Mouse (Mus musculus) fat pad, adult 2 months (tissue): ENCODE measurements at regions not wholly inside any gene's neighbourhood (a gene's known extent, or its start where the extent isn't known, plus 50 kb on each side); places are given as distances from the start of the nearest gene placed in this dataset.

Experiments
- DNase-seq: peaks from one replicate; pipeline ENCODE4 v3.0.0-alpha.2; 2011; ENCODE audit warnings: low read depth, low spot score; ENCODE audit errors: extremely low read depth

DNA sequence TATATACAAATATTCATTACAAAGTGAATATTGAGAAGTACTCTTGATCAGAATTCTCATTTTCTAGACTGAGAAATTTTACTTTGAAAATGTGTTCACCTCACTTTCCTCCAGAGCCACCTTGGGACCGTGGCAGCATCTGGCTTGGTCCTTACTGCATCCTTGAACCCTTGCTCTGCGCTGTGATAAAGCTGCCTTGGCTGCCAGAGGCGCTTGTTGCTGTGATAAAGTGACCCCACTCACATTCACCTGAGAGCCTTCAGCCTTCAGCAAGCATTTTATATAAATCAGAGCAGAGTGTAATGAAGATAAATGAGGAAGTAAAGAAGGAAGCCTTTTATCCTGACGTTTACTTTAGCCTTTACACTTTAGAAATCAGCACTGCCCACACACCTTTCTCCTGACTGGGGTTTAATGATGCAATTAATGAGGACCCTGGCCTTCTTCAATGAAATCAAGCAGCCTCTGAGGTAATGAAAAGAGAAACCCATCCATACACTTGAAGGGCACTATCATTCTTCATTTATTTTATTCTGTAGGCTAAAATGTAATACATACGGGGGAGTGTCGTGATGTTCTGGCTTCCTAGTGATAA lies 532.8 kb downstream of the Rfpl4b start:
- DNase-seq = no peak

GRCm38 (mm10) chr10:38269136-38269535 lies 552.4 kb downstream of the Rfpl4b start:
- no peak for DNase-seq

DNA sequence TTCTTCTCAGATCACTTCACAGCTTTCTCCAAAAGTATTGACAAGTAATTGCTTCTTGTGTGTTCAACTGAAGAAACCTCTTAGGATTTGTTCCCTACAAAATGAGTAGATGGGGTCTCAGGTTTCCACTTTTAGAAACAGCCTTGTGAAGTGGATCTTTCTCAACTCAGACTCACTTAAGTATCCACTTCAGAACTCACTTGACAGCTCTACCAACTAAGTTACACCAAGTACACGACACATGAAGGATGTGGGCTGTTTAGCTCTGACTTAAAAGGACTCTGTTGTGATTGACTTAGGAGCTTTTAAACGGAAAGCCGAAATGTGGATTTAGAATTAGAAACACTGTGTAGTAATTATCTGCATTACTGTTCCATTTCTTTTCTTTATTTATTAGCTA lies 556.0 kb downstream of the Rfpl4b start:
- no peak for DNase-seq

GRCm38 (mm10) chr10:38246821-38247220 lies 574.8 kb downstream of the Rfpl4b start:
- DNase-seq = no peak
